Mouse (Mus musculus) small intestine, adult 2 months (tissue): Measurements from ENCODE around the gene Abcb8.

ENCODE experiments used
- CTCF ChIP-seq: fragments of 200-500 bp; IDR thresholded peaks from 2 replicates; pipeline ENCODE4 v1.5.1; 2012; ENCODE audit warnings: low read depth, mild to moderate bottlenecking, control low read depth, inconsistent platforms, low read length, moderate library complexity, mixed read lengths; ENCODE audit not compliant: insufficient replicate concordance, insufficient read length; ENCODE audit errors: extremely low read depth
- POLR2A ChIP-seq: fragments of 200-500 bp; IDR thresholded peaks from 2 replicates; pipeline ENCODE4 v1.6.1; 2012; ENCODE audit warnings: low read depth, mild to moderate bottlenecking, control low read depth, inconsistent platforms, low read length, moderate library complexity

DNA sequence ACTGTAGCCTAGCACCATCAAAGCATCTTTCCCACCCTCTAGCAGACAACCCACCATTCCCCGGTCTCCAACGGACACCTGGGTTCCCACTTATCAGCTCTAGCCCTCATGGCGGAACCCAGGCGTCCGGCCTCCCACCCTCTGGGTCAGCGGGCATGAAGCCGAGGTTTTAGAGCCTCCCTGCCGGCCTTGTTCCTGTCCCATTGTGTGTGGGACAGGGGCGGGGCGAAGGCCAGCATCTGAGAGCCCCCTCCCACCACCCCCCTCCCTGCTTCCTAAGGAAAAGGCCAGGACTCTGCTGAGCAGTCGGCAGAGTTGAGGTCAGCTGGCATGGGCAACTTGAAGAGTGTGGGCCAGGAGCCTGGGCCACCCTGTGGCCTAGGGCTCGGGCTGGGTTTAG, 29.0 kb upstream of the Abcb8 start, which contains the start of gene Nos3:
- TF ChIP-seq CTCF (no peak), POLR2A (no peak)
